Mouse (Mus musculus) C2C12 (cell line): ENCODE measurements around the gene Shank1. TPM values are rescaled to one million over a fixed set of nuclear protein-coding genes. Genes with fewer than 3 reads are reported as not detected.

Experiments
- H3K27me3 ChIP-seq: one replicate; pipeline ENCODE4 v1.6.1; 2011; ENCODE audit not compliant: control insufficient read depth, insufficient read depth, insufficient read length
- H3K36me3 ChIP-seq: one replicate; pipeline ENCODE4 v1.6.1; 2011; ENCODE audit not compliant: control insufficient read depth, insufficient read depth
- H3K4me3 ChIP-seq: one replicate; pipeline ENCODE4 v1.5.1; 2011; ENCODE audit warnings: mild to moderate bottlenecking, control low read depth; ENCODE audit not compliant: poor library complexity, insufficient read depth, severe bottlenecking
- H3K79me2 ChIP-seq: one replicate; pipeline ENCODE4 v1.6.1; 2011; ENCODE audit not compliant: control insufficient read depth, insufficient read depth
- H3K79me3 ChIP-seq: one replicate; pipeline ENCODE4 v1.6.1; 2011; ENCODE audit warnings: low read depth, control low read depth
- H3ac ChIP-seq: one replicate; pipeline ENCODE3; 2011; ENCODE audit warnings: low read depth; ENCODE audit not compliant: control insufficient read depth, insufficient read length
- CEBPB ChIP-seq: IDR thresholded peaks from one replicate; pipeline ENCODE4 v1.6.1; 2011; ENCODE audit warnings: low read depth, mild to moderate bottlenecking, control low read depth, moderate library complexity
- CTCF ChIP-seq: IDR thresholded peaks from one replicate; pipeline ENCODE4 v1.5.1; 2011; ENCODE audit not compliant: control insufficient read depth, insufficient read depth, insufficient read length
- FOSL1 ChIP-seq: IDR thresholded peaks from one replicate; pipeline ENCODE4 v1.8.0; 2011; ENCODE audit warnings: mild to moderate bottlenecking, low read length; ENCODE audit not compliant: poor library complexity, insufficient read depth, severe bottlenecking
- MAX ChIP-seq: IDR thresholded peaks from one replicate; pipeline ENCODE4 v1.6.1; 2011; ENCODE audit warnings: mild to moderate bottlenecking, control low read depth
- MYOD1 ChIP-seq: IDR thresholded peaks from one replicate; pipeline ENCODE4 v1.6.1; 2011; ENCODE audit warnings: low read depth; ENCODE audit not compliant: control insufficient read depth, insufficient read length
- MYOG ChIP-seq: IDR thresholded peaks from one replicate; pipeline ENCODE4 v1.6.1; 2011; ENCODE audit not compliant: control insufficient read depth, insufficient read length; ENCODE audit errors: extremely low read depth
- USF1 ChIP-seq: IDR thresholded peaks from one replicate; pipeline ENCODE4 v1.6.1; 2011; ENCODE audit warnings: low read depth, mild to moderate bottlenecking, control low read depth, moderate library complexity
- polyA plus RNA-seq: library from polyadenylated mRNA; unstranded; fragments of >200 nt; fragmentation: generic; extraction: Trizol; gene quantifications from one replicate; pipeline ENCODE4 v1.2.1, GENCODE M21; 2012; ENCODE audit warnings: missing spikeins

The Shank1 gene
- polyA plus RNA-seq, 1 experiment: under 0.01 TPM

DNA sequence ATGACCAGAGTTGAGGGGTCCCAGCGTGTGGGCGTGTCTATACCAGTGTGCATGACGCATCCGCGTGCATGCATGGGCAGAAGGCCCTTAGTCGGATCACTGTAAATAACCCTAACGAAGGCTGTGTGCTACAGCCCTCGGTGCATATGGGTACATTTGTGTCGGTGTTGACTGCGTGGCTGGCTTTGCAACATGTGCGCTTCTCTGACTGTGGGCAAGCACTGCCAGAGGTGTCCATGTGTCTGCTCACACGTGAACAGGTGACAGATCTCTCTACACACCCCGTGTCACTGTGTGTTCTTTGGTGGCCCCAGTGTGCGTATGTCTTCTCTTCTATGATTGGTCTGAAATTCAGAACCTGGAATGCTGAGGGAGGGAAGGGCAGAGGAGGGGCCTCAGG is 24.1 kb downstream of the Shank1 start:
- Histone ChIP-seq H3K27me3 (peaks cover 47% of the 10 kb centered on the region), H3K36me3 (no peaks in the 10 kb centered on the region), H3K79me2 (no peaks in the 10 kb centered on the region), H3K79me3 (no peaks in the 10 kb centered on the region), H3K4me3 (no peak overlapping the region), H3ac (no peak overlapping the region)
- TF ChIP-seq MAX (no peak), MYOG (no peak), CTCF (no peak), USF1 (no peak), FOSL1 (no peak), MYOD1 (no peak), CEBPB (no peak)

DNA sequence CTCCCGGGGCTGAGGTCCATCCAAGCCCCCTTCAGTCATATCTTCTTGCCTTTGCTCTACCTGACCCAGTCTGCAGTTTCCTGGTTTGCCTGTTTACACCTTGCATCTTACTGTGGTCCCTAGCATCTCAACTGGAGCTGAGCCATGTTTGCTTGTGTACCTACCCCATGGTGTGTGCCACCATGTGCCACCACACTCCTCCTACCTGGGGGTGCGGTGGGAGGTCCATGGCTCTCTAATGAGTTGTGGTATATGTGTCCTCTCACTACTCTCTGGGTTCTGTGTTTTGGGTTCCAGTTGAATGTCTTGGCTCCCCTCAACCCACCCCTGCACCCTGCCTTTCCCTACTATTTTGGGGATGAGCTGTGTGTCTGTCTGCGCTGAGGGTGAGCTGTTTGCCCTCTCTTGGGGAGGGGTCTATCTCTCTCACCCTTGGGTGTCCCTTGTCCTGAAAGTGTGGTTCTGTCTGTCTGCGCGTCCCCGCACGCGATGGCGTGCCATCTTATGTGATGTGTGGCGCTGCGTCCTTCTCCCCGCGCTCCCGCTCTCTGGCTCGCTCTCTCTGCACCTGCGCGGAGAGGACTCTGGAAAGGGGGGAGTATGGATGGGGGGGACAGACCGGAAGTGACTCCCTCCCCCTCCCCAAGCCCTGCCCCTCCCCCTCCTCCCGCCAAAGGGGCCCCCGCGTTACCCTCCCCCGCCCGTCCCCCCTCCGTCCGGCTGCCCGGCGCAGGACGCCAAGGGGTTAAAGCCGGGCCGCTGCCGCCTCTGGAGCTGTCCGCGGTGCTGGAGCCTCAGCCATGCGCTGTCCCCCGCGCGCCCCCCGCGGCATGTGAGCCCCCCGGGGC is 25.2 kb downstream of the Shank1 start:
- H3ac ChIP-seq: no peak overlapping the region
- TF ChIP-seq USF1 (no peak), MYOG (no peak), MAX (no peak), MYOD1 (no peak), CTCF (no peak), FOSL1 (no peak), CEBPB (no peak)
- no peak overlapping the region for H3K4me3 ChIP-seq
- H3K79me3 ChIP-seq: no peaks in the 10 kb centered on the region
- H3K27me3 ChIP-seq: peaks cover 51% of the 10 kb centered on the region
- no peaks in the 10 kb centered on the region for H3K79me2 ChIP-seq
- no peaks in the 10 kb centered on the region for H3K36me3 ChIP-seq

DNA sequence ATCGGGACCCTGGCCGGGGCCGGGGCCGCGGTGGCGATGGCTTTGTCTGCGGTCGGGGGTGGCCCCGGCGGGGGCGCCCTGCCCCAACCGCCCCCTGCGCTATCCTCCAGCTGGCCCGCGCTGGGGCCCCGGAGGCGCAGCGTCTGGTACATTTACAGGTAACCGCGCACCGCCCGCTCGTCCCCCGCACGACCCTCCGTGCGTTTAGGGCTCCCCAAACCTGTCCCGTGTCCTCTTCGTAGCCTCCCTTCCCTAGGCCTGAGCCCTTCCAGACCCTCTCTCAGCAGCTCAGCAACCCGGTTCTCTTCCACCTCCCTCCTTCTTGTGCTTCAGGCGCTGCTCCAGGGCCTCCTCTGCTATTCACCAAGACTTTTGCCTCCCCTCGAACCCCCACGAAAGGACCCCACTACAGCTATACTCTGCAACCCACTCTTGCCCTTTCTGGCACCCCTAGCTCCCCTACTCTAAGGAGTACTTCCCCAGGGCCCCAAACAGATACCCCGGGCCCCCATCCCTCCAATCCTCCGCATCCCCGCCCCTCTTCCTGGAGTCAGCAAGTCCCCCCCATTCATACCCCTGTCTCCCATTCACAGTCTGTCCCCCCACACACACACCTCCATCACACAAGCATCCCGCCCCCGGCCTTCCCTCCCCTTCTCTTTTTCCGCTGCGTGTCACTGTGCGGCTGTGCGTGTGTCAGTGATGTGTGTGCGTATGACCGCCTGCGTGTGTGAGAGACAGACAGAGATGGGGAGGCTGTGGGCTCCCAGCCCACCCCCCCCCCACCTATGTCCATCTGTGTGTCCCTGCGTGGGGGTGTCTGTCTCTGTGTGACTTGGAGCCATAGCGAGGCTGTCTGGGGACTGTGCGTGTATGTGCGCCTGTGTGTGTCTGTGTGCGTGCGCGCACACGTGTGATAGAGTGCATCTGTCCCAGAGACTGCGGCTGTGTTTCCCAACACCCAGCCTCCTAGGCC is 26.3 kb downstream of the Shank1 start:
- no peaks in the 10 kb centered on the region for H3K79me2 ChIP-seq
- H3K79me3 ChIP-seq: no peaks in the 10 kb centered on the region
- H3K36me3 ChIP-seq: no peaks in the 10 kb centered on the region
- TF ChIP-seq FOSL1 (no peak), MYOD1 (no peak), USF1 (no peak), CEBPB (no peak), MAX (no peak), MYOG (no peak), CTCF (no peak)
- peaks cover 52% of the 10 kb centered on the region for H3K27me3 ChIP-seq
- H3ac ChIP-seq: no peak overlapping the region
- no peak overlapping the region for H3K4me3 ChIP-seq

DNA sequence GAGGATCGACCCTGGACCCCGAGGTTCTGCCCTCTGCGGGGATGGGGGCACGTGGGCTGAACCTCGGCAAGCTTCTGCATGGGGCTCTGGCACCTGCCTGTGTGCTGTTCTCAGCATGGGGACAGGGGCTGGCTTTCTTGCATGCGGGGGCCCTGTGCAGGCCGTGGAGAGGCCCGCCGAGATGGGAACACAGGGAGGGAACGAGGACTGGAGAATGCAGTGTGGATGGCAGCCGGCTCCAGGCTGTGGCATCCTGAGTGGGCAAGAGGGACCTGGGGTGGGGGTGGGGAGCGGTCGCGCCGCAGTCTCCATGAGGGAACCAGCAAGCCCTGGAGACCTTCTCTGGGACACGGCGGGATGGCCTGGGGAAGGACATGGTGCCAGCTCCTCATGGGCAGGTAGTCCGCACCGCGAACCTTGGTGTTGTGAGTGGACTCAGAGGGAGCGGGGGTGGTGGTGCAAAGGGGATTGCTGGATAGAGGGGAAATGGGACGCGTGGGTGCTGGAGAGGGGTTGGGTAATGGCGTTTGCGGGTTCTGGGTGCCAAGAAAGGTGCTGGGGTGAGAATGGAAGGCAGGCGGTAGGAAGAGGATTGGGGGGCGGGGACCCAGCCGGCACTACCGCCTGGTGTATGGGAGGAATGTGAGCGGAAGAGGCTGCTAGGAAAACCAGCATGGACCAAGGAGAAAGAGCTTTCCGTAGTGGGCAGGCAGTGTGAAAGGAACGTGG is 27.2 kb downstream of the Shank1 start:
- H3K79me3 ChIP-seq: no peaks in the 10 kb centered on the region
- no peak overlapping the region for H3K4me3 ChIP-seq
- no peaks in the 10 kb centered on the region for H3K36me3 ChIP-seq
- TF ChIP-seq CTCF (no peak), MAX (no peak), MYOG (no peak), USF1 (no peak)
- H3K79me2 ChIP-seq: no peaks in the 10 kb centered on the region
- no peak overlapping the region for H3ac ChIP-seq
- peaks cover 55% of the 10 kb centered on the region for H3K27me3 ChIP-seq

DNA sequence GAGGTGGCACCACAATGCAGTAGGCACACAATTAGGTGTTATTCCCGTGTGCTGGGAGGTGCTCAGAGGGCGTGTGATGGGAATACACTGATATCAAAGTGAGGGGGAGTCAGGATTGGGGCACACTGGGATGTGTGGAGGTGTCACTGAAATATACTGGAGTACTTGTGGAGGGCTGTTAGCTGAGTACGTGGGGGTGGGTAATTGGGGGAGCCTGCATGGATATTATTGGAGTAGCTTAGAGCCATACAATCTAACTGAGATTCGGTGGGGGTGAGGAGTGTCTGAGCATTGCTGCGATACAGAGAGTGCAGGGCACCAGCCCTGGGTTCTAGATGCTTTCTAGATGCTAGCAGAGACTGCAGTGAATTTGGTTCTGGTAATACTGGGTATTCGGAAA is 30.2 kb downstream of the Shank1 start:
- Histone ChIP-seq H3K27me3 (peaks cover 73% of the 10 kb centered on the region), H3K79me3 (no peaks in the 10 kb centered on the region), H3K79me2 (no peaks in the 10 kb centered on the region), H3K4me3 (no peak overlapping the region), H3K36me3 (no peaks in the 10 kb centered on the region), H3ac (no peak overlapping the region)
- TF ChIP-seq FOSL1 (no peak), USF1 (no peak), MYOG (no peak), MYOD1 (no peak), MAX (no peak), CTCF (no peak), CEBPB (no peak)
